Mouse (Mus musculus): ENCODE data around the gene Casz1.

Casz1 gene

GRCm38 (mm10) chr4:148803031-148803430 is 1.2 kb upstream of the Casz1 start:
- DNase-seq: no peak

GRCm38 (mm10) chr4:148803636-148804035 is 593 bp upstream of the Casz1 start:
- DNase-seq: no peak

- DNase-seq: no peak
Observed at GRCm38 (mm10) chr4:148804780-148805160, 541 bp downstream of the Casz1 start.

- no peak for DNase-seq
Observed at GRCm38 (mm10) chr4:148805161-148805810, 1.1 kb downstream of the Casz1 start.

DNA sequence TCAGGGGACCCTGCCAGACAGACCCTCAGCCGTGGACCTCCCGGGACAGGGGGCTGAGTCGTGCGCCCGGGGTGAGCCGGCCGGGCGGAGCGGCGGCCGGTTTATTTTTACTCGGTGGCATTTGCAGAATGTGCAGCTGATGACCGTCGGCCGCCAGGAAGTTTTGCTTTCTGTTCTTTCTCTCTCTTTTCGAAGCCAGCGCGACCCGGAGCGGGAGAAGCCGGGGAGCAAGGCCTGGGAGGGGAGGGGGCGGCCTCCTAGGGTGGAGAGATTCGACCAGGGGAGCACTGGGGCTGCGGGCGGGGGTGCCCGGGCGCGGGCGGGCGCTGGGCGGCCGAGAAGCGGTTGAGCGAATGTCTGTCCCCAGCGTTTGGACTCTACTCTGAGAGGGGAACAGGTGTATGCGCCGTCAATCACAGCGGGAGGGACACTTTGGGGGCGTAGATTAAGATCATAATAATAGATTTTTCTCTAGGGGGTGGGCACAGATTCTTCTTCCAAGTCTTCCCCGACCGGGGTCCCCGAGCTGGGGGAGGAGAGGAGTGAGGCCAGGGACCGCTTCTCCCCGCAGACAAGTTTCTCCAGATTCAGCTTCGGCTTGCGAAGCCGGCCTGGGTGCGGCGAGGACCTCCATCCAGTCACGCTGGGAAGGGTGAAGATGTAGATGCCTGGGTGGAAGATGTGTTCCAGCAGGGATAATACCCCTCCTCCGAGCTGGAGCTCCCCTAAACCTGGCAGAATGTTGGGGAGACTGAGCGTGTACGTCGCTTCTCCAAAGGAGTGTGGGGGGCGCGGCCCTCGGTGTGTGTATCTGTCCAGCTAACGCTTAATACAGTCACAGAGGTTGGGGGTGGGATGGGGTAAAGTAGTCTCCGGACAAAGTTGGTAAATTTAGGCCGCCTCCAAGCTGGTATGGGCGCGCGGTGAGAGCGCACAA is 1.9 kb downstream of the Casz1 start:
- DNase-seq: no peak

- peak; percentile 95 for DNase-seq
Observed at GRCm38 (mm10) chr4:148806836-148807235, 2.6 kb downstream of the Casz1 start.

- DNase-seq: peak; percentile 53
Observed at GRCm38 (mm10) chr4:148807397-148807796, 3.2 kb downstream of the Casz1 start.

DNA sequence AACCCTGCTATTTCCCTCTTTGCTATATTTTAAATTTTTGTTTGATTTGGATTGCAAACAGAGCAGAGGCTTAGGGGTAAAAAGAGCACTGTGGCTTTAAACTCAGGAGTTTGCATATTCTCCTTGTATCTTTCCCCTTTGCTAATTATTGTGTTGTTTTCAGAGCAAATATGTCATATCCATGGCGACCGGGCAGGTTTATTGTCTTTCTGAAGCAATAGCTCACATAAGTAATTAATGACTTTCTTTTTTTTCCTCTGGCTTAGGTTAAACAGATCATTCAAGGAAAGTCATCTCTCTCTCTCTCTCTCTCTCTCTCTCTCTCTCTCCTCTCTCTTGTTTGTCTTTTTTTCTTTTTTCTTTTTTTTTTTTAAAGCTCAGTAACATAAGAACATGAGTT is 4.6 kb downstream of the Casz1 start:
- DNase-seq: peak; percentile 62

DNA sequence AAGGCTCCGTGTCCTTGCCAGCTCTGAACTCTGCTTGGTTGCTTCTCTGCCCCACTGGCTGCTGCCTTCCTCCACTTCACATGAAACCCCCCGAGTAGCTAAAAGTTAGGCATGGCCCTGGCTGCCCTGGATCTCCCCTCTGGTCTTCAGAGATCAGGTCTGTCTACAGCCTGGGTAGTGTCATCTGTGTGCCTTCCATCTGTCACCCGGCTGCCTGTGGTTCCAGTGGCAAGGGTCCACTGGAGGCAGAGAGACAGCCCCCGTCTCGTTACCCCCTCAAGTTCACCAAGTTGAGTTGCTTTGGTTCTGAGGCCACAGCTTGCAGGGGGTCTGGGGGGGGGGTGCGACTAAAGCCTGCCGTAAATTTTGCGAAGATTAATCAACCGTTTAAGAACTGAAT is 6.5 kb downstream of the Casz1 start:
- peak; percentile 49 for DNase-seq

GRCm38 (mm10) chr4:148811940-148812339 is 7.7 kb downstream of the Casz1 start:
- peak; percentile 91 for DNase-seq

- DNase-seq: no peak
Observed at GRCm38 (mm10) chr4:148813247-148813646, 9.0 kb downstream of the Casz1 start.

DNA sequence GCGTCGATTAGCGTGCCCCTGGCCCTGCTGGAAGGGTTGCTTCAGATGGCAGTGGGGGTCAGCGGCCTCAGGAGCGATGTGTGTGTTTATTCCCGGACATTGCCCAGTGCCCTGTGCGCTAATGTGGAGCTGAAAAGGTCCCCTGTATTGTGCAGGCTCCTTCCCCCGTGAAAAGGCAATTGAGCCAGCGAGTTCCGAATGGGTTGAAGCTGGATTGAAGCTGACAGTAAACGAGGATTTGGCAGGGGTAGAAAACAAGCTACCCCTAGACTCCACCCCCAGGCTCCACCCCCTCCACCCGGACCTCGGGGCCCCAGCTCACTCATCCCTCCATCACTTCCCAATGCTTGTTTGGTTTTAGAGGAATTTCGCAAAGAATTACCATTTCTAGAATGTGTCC is 12.3 kb downstream of the Casz1 start:
- DNase-seq: peak; percentile 96

GRCm38 (mm10) chr4:148818161-148818560 is 13.9 kb downstream of the Casz1 start:
- no peak for DNase-seq

GRCm38 (mm10) chr4:148820171-148820570 is 15.9 kb downstream of the Casz1 start:
- DNase-seq: no peak

DNA sequence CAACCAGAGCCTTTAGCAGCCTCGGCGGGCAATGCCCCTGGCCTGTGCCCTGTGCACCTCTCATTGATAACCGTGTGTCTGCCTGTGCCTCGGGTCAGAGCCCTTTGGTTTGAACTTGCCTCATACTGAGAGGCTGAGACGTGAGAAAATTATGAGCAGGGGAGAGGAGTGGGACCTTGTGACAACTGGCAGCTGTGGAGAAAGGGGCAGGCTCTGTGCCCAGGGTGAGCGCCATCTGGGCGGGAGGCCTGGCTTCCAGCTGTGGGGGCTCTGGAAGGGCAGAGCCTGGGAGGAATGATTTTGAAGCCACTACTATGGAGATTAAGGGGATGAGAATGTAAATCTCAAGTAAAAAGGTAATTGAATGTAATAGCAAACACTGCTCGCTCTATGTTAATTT is 19.1 kb downstream of the Casz1 start:
- peak; percentile 61 for DNase-seq

DNA sequence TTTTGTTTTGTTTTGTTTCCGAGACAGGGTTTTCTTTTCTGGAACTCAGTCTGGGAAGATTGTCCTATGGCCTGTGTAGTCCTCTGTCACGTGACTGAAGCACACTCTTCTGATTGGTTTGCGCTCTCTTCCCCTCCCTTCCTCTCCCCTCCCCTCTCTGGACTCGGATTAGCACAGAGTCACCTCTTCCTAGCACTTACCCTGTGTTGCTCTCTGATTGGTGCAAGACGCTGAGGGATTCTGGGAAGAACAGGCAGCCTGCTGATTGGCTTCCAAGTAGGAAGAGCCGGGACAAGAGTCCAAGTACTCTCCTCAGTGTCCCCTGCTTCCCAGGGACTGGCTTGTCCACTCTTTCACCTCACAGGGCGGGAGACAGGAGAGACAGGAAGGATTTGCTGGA is 26.1 kb downstream of the Casz1 start:
- DNase-seq: peak; percentile 64

DNA sequence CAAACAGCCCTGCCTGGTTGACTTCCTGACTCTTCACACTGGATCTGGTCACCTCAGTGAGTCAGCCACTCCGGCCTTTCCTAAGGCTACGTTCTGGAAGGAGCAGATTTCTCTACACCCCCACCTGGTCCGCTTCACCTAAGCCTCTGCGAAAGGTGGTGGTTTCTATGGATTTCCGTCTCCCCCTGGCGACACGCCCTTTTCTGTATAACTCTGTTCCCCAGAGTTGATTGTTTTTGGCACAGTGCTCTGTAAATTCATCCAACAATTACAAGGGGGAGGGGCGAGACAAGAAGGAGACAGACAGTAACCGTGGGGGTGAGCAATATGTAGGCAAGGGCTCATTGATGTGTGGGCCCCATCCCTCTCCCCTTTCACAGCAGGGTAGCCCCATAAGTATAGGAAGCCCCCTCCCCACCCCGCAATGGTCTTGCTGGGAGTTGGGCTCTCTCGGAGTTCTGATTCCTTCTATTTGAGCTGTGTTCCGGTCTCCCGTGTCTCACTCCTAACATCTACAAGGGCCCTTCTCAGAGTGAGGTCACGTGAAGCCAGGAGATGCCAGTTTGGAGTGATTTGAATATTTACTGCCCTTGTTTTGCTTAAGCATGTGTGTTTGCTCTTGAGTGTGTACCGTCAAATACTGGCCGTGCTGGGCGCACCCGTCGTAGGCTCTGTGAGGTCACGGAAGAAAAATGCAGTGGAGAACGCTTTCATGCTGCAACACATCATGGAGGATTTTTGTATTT is 29.2 kb downstream of the Casz1 start:
- no peak for DNase-seq

DNA sequence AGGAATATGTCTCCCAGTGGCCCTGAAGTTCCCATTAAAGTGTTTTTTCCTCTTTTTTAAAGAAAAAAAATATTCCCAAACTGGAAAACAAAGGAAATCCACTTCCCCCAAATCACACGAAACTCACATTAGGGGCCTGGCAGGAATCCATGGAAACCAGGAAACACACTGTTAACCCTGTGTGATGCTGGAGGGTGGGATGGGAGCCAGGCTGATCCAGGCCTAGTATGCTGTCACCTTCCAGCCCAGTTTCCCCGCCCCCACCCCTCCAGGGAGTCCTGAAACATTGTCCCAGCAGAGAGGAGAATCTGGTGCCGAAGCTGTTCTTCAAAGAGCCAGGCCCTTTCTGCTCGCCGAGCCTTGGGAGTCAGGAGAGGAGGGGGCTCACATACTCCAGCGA is 32.2 kb downstream of the Casz1 start:
- DNase-seq: no peak

- no peak for DNase-seq
Observed at GRCm38 (mm10) chr4:148837046-148837445, 32.8 kb downstream of the Casz1 start.

DNA sequence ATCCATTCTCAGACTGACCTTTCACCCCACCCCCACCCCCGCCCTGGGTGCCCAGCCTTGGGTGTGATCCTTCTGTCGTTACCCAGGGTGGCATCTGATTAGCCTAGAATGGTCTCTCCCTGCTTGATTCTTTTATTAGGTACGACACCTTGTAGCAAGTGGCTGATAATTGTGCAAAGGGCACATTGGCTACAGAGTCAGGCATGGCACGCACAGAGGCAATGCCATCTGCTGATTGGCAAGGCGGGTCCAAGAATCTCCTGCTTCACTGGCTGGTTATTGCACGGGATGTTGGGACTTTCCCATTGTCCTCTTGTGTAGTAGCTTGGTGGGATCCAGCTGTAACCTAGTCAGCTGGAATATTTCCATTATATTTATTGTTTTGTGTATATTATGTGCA is 33.4 kb downstream of the Casz1 start:
- DNase-seq: no peak

DNA sequence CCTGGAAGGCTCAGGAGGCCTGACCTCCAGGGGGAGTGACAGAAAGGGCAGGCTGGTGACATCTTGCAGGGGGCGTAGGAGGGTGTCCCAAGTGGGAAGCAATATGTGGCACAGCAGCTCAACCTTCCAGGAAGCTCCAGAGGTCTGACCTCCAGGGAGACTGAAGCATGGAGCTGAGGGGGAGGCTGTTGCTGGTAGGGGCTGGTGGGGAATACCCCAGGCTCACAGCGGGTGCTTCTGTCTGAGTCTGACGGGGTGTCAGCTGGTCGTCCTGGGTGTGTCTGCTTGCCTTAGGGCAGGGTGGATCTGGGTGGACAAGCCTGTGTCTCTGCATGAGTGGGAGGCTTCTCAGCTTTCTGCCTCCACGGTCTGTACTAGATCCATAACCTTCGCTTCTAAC is 38.1 kb downstream of the Casz1 start:
- no peak for DNase-seq

- peak; percentile 82 for DNase-seq
Observed at GRCm38 (mm10) chr4:148844921-148845320, 40.7 kb downstream of the Casz1 start.

GRCm38 (mm10) chr4:148846203-148846602 is 42.0 kb downstream of the Casz1 start:
- peak; percentile 63 for DNase-seq

- DNase-seq: peak; percentile 61
Observed at GRCm38 (mm10) chr4:148846724-148847123, 42.5 kb downstream of the Casz1 start.

Data from retina, postnatal 1 day (tissue).